Mouse (Mus musculus): Measurements from ENCODE around the gene P2rx2.

The P2rx2 gene

DNA sequence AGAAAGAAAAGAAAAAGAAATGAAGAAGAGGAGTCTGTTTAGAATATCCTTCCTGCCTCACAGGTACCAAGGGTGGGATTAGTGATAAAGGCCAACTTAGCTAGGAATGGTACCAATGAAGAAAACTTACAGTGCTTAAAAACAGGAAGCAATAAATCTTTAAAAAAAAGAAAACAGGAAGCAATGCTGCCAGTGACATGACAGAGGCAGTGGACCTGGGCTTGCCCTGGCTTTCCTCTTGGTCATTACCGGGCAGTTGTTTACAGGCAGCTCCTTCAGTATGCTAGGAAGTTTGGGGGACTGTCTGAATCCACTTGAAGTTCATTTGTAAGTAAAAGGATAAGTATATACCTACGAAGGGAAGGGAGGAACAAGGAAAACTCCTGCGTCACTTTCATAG, 12.5 kb downstream of the P2rx2 start:
- no peak for DNase-seq (ENCODE audit: low spot score in 2 of 2)

GRCm38 (mm10) chr5:110313127-110313526, 29.9 kb downstream of the P2rx2 start:
- no peak for DNase-seq (ENCODE audit: low spot score in 2 of 2)

DNA sequence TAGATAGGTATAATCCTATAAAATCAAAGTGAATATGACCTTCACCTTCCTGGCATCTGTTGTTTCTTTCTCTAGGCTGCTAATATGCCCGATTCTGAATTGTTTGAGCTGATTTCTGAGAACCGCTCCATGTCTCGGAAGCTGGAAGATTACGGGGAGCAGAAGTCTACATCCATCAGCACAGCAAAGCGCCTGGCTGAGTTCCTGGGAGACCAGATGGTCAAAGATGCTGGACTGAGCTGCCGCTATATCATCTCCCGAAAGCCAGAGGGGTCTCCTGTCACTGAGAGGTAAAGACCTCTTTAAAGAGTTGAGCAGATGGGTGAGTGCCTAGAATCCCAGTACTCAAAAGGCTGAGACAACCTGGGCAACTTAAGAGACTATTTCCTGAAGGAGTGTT, 34.2 kb downstream of the P2rx2 start:
- no peak for DNase-seq (ENCODE audit: low spot score in 2 of 2)

GRCm38 (mm10) chr5:110300591-110300990, 42.4 kb downstream of the P2rx2 start:
- DNase-seq (ENCODE audit: low spot score in 2 of 2) = no peak

GRCm38 (mm10) chr5:110296637-110297036, 46.4 kb downstream of the P2rx2 start:
- no peak for DNase-seq (ENCODE audit: low spot score in 2 of 2)

- DNase-seq (ENCODE audit: low spot score in 2 of 2) = no peak
These were observed 51.4 kb downstream of the P2rx2 start for GRCm38 (mm10) chr5:110291649-110292048.

All from right cerebral cortex, adult 2 months (tissue).